Mouse (Mus musculus) T-helper 17 cell (primary cell): ENCODE measurements around the gene Zbtb16.

Experiments
- in situ Hi-C, 2 experiments: fragments of 300-600 bp; cut with MboI, MseI; formaldehyde crosslinking; loops; 1 replicate in 1 of 2; 2 replicates in 1 of 2; pipeline ENCODE4 v1.15.1; 2025; ENCODE audit warnings: high pct_unique_total_duplicates in 2 of 2

The Zbtb16 gene

GRCm38 (mm10) chr9:48649098-48649766 lies 186.8 kb downstream of the Zbtb16 start:
- in situ Hi-C loops = loop anchor here (5.0 to 25.0 kb wide), 2 partner anchors 208 to 813 kb away; no protein-coding TSS in a partner anchor

- in situ Hi-C loops = loop anchor here (5.0 to 25.0 kb wide), 2 partner anchors 209 to 814 kb away; no protein-coding TSS in a partner anchor
Observed at GRCm38 (mm10) chr9:48648285-48649097, 187.5 kb downstream of the Zbtb16 start.

DNA sequence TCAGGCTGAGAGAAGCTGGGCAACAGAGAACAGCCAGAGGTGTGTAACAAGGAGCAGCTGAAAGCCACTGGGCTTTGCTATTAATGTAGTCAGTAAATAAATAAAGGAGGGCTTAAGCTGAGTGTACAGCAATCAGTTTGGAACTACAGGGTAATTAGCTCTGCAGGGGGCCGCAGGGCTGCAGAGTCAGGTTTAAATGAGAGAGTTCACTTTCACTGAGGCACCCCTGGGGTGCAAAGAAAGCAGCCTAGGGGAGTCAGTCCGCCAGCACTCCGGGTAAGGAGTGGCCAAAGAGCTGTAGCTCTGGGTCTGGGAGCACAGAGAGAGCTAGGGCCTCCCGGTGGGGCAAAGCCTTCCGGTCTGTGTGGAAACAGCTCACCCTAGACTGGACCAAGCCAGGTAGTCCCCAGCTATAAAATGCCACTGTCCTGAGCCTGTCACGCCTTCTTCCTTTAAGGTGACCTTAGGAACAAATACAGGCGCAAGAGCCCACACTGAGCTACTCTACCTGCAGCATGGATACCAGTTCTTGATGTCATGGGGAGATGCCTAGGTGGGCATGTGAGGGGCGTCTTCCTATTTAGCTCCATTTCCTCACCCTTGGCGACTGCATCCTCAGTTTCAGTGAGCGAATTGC lies 188.3 kb downstream of the Zbtb16 start:
- in situ Hi-C loops = loop anchor here (5.0 to 25.0 kb wide), 2 partner anchors 210 to 815 kb away; no protein-coding TSS in a partner anchor

GRCm38 (mm10) chr9:48646781-48647647 lies 189.0 kb downstream of the Zbtb16 start:
- in situ Hi-C loops = loop anchor here (5.0 to 25.0 kb wide), 2 partner anchors 210 to 815 kb away; no protein-coding TSS in a partner anchor

- in situ Hi-C loops = loop anchor here (5.0 to 25.0 kb wide), 2 partner anchors 211 to 816 kb away; no protein-coding TSS in a partner anchor
Observed at GRCm38 (mm10) chr9:48646251-48646650, 189.8 kb downstream of the Zbtb16 start.

DNA sequence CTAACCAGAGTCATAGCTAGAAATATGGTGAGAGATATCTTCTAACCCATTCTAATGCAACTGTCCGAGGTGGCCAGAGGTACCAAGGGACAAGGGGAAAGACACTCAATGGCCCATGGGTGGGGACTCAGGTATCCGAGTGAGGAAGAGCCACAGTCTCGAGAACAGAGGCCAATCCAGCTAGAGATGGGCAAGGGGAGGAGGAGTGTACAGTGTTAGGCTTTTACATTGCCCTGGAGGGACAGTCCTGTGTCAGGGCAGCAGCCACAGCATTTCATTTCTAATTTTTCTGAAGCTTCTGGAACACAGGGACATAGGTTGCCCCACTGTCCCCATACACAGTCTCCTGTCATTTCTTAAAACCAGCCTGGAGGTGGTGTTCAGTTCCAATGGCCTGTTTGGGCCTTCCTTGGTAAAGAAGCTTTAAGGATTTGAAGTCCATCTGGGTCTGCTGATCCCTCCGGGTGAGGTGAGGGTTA lies 190.3 kb downstream of the Zbtb16 start:
- in situ Hi-C loops = loop anchor here (5.0 to 25.0 kb wide), 2 partner anchors 212 to 817 kb away; no protein-coding TSS in a partner anchor

DNA sequence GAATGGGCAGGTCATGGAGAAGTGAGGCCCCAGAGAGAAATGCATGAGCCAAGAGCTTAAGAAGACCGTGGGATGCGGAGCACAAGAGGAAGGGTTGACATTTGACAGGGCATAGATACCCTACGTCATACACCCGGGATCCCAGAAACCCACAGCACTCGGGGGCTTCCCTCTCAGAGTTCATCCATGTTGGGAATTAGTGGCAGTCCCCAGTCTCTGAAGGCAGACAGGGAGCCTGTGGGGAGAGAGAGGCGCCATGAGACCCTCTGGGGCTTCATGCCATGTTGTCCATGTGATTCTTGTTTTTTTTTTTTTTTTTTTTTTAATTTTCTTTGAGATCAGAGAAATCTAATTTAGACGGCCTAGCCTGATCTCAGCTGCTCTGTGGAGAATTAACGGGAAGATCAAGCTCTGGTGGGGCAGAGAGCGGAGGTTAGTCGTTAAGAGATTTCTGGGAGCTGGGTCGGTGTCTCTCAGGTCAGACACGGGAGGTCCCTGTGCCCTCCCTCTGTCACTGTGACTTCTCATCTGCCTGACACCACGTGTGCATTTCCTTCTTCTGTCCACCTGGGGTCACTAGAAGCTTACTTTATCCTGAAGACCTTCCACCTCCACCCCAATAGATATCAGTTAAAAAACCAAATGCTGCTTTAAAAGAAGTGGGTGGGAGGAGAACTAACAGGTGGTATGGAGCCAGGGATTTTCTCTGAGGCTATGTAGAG lies 190.9 kb downstream of the Zbtb16 start:
- in situ Hi-C loops = loop anchor here (5.0 to 25.0 kb wide), 4 partner anchors 212 to 817 kb away; no protein-coding TSS in a partner anchor

GRCm38 (mm10) chr9:48644376-48644775 lies 191.6 kb downstream of the Zbtb16 start:
- in situ Hi-C loops = loop anchor here (5.0 to 25.0 kb wide), 4 partner anchors 213 to 818 kb away; no protein-coding TSS in a partner anchor

- in situ Hi-C loops = loop anchor here (5.0 to 25.0 kb wide), 4 partner anchors 216 to 821 kb away; no protein-coding TSS in a partner anchor
Observed at GRCm38 (mm10) chr9:48641636-48642035, 194.4 kb downstream of the Zbtb16 start.

GRCm38 (mm10) chr9:48640881-48641280 lies 195.1 kb downstream of the Zbtb16 start:
- in situ Hi-C loops = loop anchor here (5.0 to 25.0 kb wide), 4 partner anchors 216 to 821 kb away; no protein-coding TSS in a partner anchor

DNA sequence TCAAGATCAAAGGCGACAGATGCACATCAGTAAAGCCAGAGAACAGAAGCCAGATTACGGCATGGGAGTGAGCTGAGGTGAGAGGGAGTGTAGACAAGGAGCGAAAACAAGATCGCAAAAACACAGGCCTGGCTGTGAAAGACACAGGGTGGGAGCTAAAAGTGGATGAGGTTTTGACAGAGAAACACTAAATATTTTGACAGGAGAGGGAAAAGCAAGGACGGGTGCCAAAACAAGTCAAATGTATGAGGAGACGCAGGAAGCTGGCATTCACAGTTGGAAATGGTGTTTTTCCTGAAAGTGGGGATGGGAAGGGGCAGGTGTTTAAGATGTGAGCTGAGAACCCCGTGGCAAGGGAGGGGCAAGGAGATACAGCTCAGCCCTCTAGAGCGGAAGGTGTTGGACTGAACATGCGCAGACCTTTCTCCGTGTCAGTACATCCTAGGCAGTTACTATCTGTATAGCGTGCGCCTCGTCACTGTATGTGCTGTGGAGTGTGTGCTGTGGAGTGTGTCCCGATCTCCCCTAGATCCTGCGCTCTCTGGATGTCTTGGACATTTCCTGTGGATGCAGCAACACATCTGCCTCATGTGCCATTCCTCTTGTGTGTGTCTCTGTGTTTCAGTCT lies 197.7 kb downstream of the Zbtb16 start:
- in situ Hi-C loops = loop anchor here in 1 of 2 experiments (25.0 kb wide), 1 partner anchor 824 kb away; no protein-coding TSS in a partner anchor

GRCm38 (mm10) chr9:48637161-48637560 lies 198.9 kb downstream of the Zbtb16 start:
- in situ Hi-C loops = loop anchor here in 1 of 2 experiments (25.0 kb wide), 1 partner anchor 825 kb away; no protein-coding TSS in a partner anchor

GRCm38 (mm10) chr9:48635576-48636350 lies 200.3 kb downstream of the Zbtb16 start:
- in situ Hi-C loops = loop anchor here in 1 of 2 experiments (25.0 kb wide), 1 partner anchor 827 kb away; no protein-coding TSS in a partner anchor

DNA sequence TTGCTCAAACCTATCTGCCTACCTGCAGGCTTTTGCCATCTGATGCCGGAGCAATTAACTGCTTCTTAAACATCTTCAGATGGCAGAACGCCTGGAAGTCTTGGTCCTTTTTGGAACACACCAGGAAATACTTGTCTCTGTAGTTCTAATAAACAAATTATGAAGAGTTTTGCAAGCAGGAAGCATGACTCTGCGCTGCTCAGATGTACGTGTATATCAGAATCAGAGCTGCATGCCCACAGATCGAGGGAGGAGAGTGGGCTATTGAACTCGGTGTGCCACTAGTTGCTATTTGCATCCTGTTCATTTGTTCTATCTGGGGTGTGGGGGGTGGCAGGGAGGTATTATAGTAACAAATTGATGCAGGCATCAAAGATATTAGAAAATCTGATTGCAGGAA lies 202.9 kb downstream of the Zbtb16 start:
- in situ Hi-C loops = loop anchor here in 1 of 2 experiments (25.0 kb wide), 1 partner anchor 829 kb away; no protein-coding TSS in a partner anchor

DNA sequence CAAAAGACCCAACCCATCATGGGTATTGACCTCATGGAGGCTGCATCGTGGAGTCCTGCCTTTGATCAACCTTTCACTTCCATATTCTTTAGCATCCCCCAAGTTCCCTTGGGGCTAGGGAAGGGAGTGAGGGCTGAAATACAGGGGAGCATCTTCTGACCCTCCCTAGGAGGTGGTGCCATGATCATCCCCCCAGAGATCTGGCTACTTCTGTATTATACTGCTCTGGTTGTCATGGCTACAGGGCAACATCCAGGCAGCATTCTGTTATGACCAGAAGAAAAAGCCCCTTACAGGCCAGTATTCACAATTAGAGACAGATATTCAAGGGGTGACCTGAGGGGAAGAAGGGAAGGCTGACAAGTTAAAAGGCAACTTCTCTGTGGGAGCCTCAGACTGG lies 216.8 kb downstream of the Zbtb16 start:
- in situ Hi-C loops = loop anchor here in 1 of 2 experiments (25.0 kb wide), 1 partner anchor 357 kb away; no protein-coding TSS in a partner anchor

DNA sequence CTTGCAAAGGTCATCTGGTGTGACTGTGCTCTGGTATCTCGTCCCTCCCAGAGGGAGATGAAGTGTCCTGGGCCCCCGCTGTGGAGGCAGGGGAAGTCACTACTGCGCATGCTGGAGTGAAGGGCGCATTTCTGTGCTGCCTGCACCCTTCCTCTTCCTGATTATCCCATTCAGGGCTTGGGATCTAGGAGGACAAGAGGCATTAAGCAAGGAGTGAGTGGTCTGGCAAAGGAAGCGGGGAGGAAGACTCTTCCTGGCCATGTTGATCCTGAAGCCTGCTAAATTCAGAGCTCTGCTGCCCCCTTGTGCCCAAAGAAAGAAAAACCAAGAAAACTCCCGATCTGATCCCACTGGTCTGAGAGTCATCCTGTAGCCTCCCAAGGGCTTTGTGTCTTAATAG lies 217.4 kb downstream of the Zbtb16 start:
- in situ Hi-C loops = loop anchor here in 1 of 2 experiments (25.0 kb wide), 1 partner anchor 356 kb away; no protein-coding TSS in a partner anchor

- in situ Hi-C loops = loop anchor here in 1 of 2 experiments (25.0 kb wide), 1 partner anchor 356 kb away; no protein-coding TSS in a partner anchor
Observed at GRCm38 (mm10) chr9:48618111-48618510, 217.9 kb downstream of the Zbtb16 start.
